ENCODE assay signal across 10 mouse cellular contexts in the genomic region with DNA sequence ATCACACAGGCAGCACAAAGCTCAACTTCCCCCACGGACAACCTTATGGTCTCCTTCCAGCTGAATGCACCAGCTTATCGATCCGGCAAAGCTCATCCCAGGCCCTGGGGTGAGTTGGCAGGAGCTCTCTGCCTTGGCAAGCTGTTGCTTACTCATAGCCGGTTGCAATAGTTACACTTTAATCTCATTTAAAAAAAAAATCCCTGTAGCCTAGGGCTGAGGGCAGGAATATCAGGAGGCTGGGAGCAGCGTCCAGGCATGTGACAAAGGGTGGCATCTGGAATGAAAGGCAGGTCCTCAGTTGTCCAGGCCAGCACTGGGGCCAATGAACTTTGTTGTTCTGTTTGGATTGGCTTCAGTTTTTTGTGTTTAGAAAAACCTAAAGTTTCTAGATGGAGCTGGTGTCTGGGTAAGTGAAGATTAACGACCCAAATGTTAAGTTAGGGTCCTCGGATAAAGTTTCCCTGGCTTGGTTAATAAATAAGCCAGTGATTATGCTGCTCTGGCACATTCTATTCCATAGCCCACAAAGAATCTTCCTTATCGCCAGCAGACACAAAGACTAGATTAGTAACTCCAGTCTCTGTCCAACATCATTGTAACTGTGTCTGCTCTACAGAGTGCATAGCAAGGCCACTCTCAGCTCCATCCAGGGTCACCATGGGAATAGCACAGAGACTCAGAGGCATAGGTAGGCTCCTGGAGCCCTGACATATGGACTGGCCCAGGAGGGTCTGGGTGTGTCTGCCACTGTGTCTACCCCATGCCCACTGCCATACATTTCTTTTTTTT. TPM values are rescaled to one million over a fixed set of nuclear protein-coding genes. Genes with fewer than 3 reads are reported as not detected.
A peak's percentile ranks its signal among the peaks of the same experiment; 100 is the strongest.
DNase-seq lines count a peak whose midpoint lies in the region; ATAC-seq and TF ChIP-seq lines count a peak whose summit lies in the region.
"Had no signal": no experiment of that assay in that cellular context is flagged by ENCODE, and none has a peak within 500 bp of the region (broad histone marks: within the 10 kb centered on the region; RNA-seq: fewer than 3 reads in every experiment).

No protein-coding gene starts in this region.

- H3K4me1 ChIP-seq in liver, embryonic 11.5 days (replicated peaks; ENCODE audit: control insufficient read depth, insufficient read depth, low read length), result no peaks in the 10 kb centered on the region
- H3K4me1 ChIP-seq in liver, postnatal 0 days (ENCODE audit: insufficient read depth), result peaks cover 13% of the 10 kb centered on the region

- TF ChIP-seq EP300 in liver, postnatal 0 days (IDR thresholded peaks at IDR 0.05; ENCODE audit: low read depth), result peak; percentile 71; the same call in 1 of the 2 replicates

- no peak for ATAC-seq in liver, embryonic 11.5 days (replicated peaks; ENCODE audit: low FRiP score)
- peak; percentile 91 for ATAC-seq in liver, postnatal 0 days

- 69% methylated on average over 8 of the region's 8 CpGs for WGBS in liver, embryonic 11.5 days
- WGBS in liver, postnatal 0 days (ENCODE audit: insufficient replicate concordance), result 58% methylated on average over 8 of the region's 8 CpGs

- no peak for TF ChIP-seq CTCF in liver, postnatal 0 days (IDR thresholded peaks at IDR 0.05; ENCODE audit: low read depth)

- peak; percentile 11 for DNase-seq in liver
- DNase-seq in liver, embryonic 11.5 days (ENCODE audit: low spot score), result no peak
- DNase-seq in cerebellum, adult 11-12 months, result peak; percentile 98
- peak; percentile 77 for DNase-seq in kidney, adult 18-20 months
- peak; percentile 71 for DNase-seq in liver, postnatal 0 days
- no peak for DNase-seq in left cerebral cortex, postnatal 14 days (ENCODE audit: low spot score in 2 of 2)
- no peak for DNase-seq in frontal cortex, postnatal 36 days (ENCODE audit: low spot score in 2 of 2)
- no peak for DNase-seq in gastrocnemius, postnatal 36 days
- DNase-seq: thymus, postnatal 4 days had no signal

- H3K9ac ChIP-seq in liver, embryonic 11.5 days (ENCODE audit: low read depth, low read length), result no peak overlapping the region
- H3K9ac ChIP-seq in liver, postnatal 0 days (replicated peaks), result no peak overlapping the region
- H3K9ac ChIP-seq: limb, embryonic 15.5 days had no signal

- H3K36me3 ChIP-seq in liver, embryonic 11.5 days (ENCODE audit: control insufficient read depth, insufficient read depth, low read length), result no peaks in the 10 kb centered on the region
- no peaks in the 10 kb centered on the region for H3K36me3 ChIP-seq in liver, postnatal 0 days (replicated peaks; ENCODE audit: insufficient read depth, low read length)
- H3K36me3 ChIP-seq: limb, embryonic 15.5 days had no signal

- intact Hi-C loops in left cerebral cortex, postnatal 14 days (cut with DNase I), result no loop called here
- intact Hi-C loops in gastrocnemius, postnatal 36 days (cut with DNase I), result no loop called here

- H3K4me2 ChIP-seq in liver, embryonic 11.5 days, result no peak overlapping the region
- 0 out of 2 replicates have a peak overlapping the region, but pooled peaks have one; percentile 22 for H3K4me2 ChIP-seq in liver, postnatal 0 days (ENCODE audit: low read depth, low read length)
- H3K4me2 ChIP-seq: limb, embryonic 15.5 days had no signal

- H3K9me3 ChIP-seq in liver, embryonic 11.5 days (ENCODE audit: control insufficient read depth, low read length), result no peaks in the 10 kb centered on the region
- H3K9me3 ChIP-seq in liver, postnatal 0 days (ENCODE audit: low read length), result no peaks in the 10 kb centered on the region
- H3K9me3 ChIP-seq: limb, embryonic 15.5 days had no signal

- H3K27ac ChIP-seq in liver, embryonic 11.5 days (ENCODE audit: low read depth, low read length), result no peak overlapping the region
- H3K27ac ChIP-seq in liver, postnatal 0 days (ENCODE audit: low read depth), result peak overlapping the region; percentile 74
- H3K27ac ChIP-seq: limb, embryonic 15.5 days had no signal

- no peaks in the 10 kb centered on the region for H3K27me3 ChIP-seq in liver, embryonic 11.5 days (replicated peaks; ENCODE audit: control insufficient read depth, insufficient read depth, low read length)
- no peaks in the 10 kb centered on the region for H3K27me3 ChIP-seq in liver, postnatal 0 days (ENCODE audit: insufficient read depth, low read length)
- H3K27me3 ChIP-seq: limb, embryonic 15.5 days had no signal

- no peak overlapping the region for H3K4me3 ChIP-seq in liver, embryonic 11.5 days (ENCODE audit: low read depth, low read length)
- no peak overlapping the region for H3K4me3 ChIP-seq in liver, postnatal 0 days (ENCODE audit: low read depth, low read length)
- H3K4me3 ChIP-seq: limb, embryonic 15.5 days had no signal

RNA-seq across cellular contexts. Expression of a gene that starts 38.9 kb away (rescaled TPM):
- 367 and 406 TPM in 2 replicates for polyA plus RNA-seq in liver, embryonic 11.5 days (2014; fragmentation: Nextera tagmentation; extraction: Ambion mirVana)
- 391 and 407 TPM in 2 replicates for polyA plus RNA-seq in liver, postnatal 0 days (2015; fragmentation: Nextera tagmentation; extraction: Ambion mirVana)
- 10 to 100 TPM; 59.3 to 65.2 TPM for total RNA-seq in left cerebral cortex, postnatal 14 days (2021)
- total RNA-seq in gastrocnemius, postnatal 36 days (2021), result 10 to 100 TPM; 32.2 to 47.4 TPM

Comparison
In these comparisons a context has a peak if more than half of its experiments do, and no peak if none do; other contexts are left out.
1. DNase-seq: peak in liver (single experiment), cerebellum, adult 11-12 months (single experiment), kidney, adult 18-20 months (single experiment) and liver, postnatal 0 days (single experiment); none in liver, embryonic 11.5 days (single experiment), left cerebral cortex, postnatal 14 days (0 of 2), frontal cortex, postnatal 36 days (0 of 2) and gastrocnemius, postnatal 36 days (0 of 2).